Mouse (Mus musculus) ES-Bruce4 (cell line): Measurements from ENCODE around the gene Atp1b2.

Experiments used
- CTCF ChIP-seq: IDR thresholded peaks from one replicate; pipeline ENCODE4 v1.8.1; 2011; ENCODE audit warnings: low read depth, low read length
- EP300 ChIP-seq: IDR thresholded peaks from 2 replicates; pipeline ENCODE4 v1.6.1; 2011; ENCODE audit warnings: low read depth, low read length; ENCODE audit not compliant: insufficient read depth
- POLR2A ChIP-seq: IDR thresholded peaks from one replicate; pipeline ENCODE4 v1.8.1; 2011; ENCODE audit warnings: low read length; ENCODE audit not compliant: insufficient read depth

DNA sequence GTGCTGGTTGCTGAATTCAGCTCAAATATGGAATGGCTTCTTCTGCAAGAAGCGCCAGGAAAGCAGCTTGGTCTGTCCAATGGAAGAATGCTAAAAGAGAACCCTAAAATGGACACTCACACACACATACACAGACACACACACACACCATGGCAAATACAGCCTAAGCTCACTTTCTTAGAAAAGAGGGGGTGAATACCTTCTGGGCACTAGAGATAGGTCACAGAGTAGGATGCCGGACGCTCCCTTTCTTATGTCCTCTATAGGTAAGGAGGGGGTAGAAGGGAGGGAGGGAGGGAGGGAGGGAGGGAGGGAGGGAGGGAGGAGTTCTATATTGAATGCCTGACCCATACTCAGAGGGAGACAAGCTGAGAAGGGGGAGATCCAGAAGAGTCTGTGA is 2.8 kb upstream of the Atp1b2 start:
- no peak for TF ChIP-seq POLR2A
- TF ChIP-seq CTCF, result no peak
- no peak for TF ChIP-seq EP300
